Mouse (Mus musculus) stomach, embryonic 14.5 days (tissue): ENCODE results near the gene Adcy6. TPM values are rescaled to one million over a fixed set of nuclear protein-coding genes. Genes with fewer than 3 reads are reported as not detected.

Experiments
- ATAC-seq: fragments of 200-750 bp; cut with Nextera tagmentation; 2 replicates; pipeline ENCODE4 v1.8.0; 2017; ENCODE audit warnings: low read depth, moderate TSS enrichment; ENCODE audit not compliant: insufficient number of reproducible peaks, insufficient read depth, low FRiP score
- H3K27ac ChIP-seq: fragments of 300-500 bp; sonication (generic); 2 replicates; pipeline ENCODE4 v1.5.1; 2014; ENCODE audit warnings: mild to moderate bottlenecking, low read length, moderate library complexity, mixed read lengths
- H3K27me3 ChIP-seq: fragments of 300-500 bp; sonication (generic); 2 replicates; pipeline ENCODE4 v1.6.1; 2014; ENCODE audit warnings: low read length, control low read depth, mixed read lengths; ENCODE audit not compliant: control insufficient read depth, insufficient read depth
- H3K36me3 ChIP-seq: fragments of 300-500 bp; sonication (generic); 2 replicates; pipeline ENCODE4 v1.6.1; 2014; ENCODE audit warnings: mild to moderate bottlenecking, control low read depth, low read length, moderate library complexity, mixed read lengths; ENCODE audit not compliant: control insufficient read depth, insufficient read depth
- H3K4me1 ChIP-seq: fragments of 300-500 bp; sonication (generic); 2 replicates; pipeline ENCODE4 v1.6.1; 2014; ENCODE audit warnings: low read length, control low read depth, mixed read lengths; ENCODE audit not compliant: control insufficient read depth, insufficient read depth
- H3K4me2 ChIP-seq: fragments of 300-500 bp; sonication (generic); replicated peaks from 2 replicates; pipeline ENCODE4 v1.6.1; 2014; ENCODE audit warnings: low read depth, low read length, control low read depth
- H3K4me3 ChIP-seq: fragments of 300-500 bp; sonication (generic); 2 replicates; pipeline ENCODE4 v1.5.1; 2014; ENCODE audit warnings: low read depth, low read length, control low read depth
- H3K9ac ChIP-seq: fragments of 300-500 bp; sonication (generic); replicated peaks from 2 replicates; pipeline ENCODE4 v1.6.1; 2014; ENCODE audit warnings: low read depth, mild to moderate bottlenecking, control low read depth, low read length, moderate library complexity, mixed read lengths
- H3K9me3 ChIP-seq: fragments of 300-500 bp; sonication (generic); 2 replicates; pipeline ENCODE4 v1.6.1; 2016; ENCODE audit warnings: low read depth, low read length, control low read depth; ENCODE audit not compliant: control insufficient read depth
- WGBS: fragments of 180-500 bp; shearing (Covaris S2); extraction: QIAGEN DNeasy Blood & Tissue Kit; methylation state at CpG from one replicate; pipeline ENCODE4 v1.1.7; 2014; 5-methylcytosine and 5-hydroxymethylcytosine counted together
- polyA plus RNA-seq: library from polyadenylated mRNA; unstranded; fragments of >200 nt; fragmentation: Nextera tagmentation; extraction: Ambion mirVana; gene quantifications from 2 replicates; pipeline ENCODE4 v1.2.1, GENCODE M21; 2014

The Adcy6 gene
- polyA plus RNA-seq, 1 experiment from 2014 or later: 23.0 TPM

- Histone ChIP-seq H3K36me3 (no peaks in the 10 kb centered on the region), H3K27ac (no peak overlapping the region), H3K4me2 (no peak overlapping the region), H3K27me3 (no peaks in the 10 kb centered on the region), H3K9ac (no peak overlapping the region), H3K9me3 (no peaks in the 10 kb centered on the region), H3K4me1 (peaks cover 5% of the 10 kb centered on the region; the same call in 1 of the 2 replicates), H3K4me3 (no peak overlapping the region)
- WGBS: 20% methylated on average over 6 of the region's 6 CpGs
- ATAC-seq: no peak
Measured at GRCm38 (mm10) chr15:98622721-98623120, 12.8 kb upstream of the Adcy6 start.

GRCm38 (mm10) chr15:98622199-98622598, 12.3 kb upstream of the Adcy6 start:
- Histone ChIP-seq H3K4me3 (no peak overlapping the region), H3K4me1 (peaks cover 5% of the 10 kb centered on the region; the same call in 1 of the 2 replicates), H3K9ac (no peak overlapping the region), H3K36me3 (no peaks in the 10 kb centered on the region), H3K4me2 (no peak overlapping the region), H3K27ac (no peak overlapping the region), H3K9me3 (no peaks in the 10 kb centered on the region), H3K27me3 (no peaks in the 10 kb centered on the region)
- 7% methylated on average over 7 of the region's 7 CpGs for WGBS
- no peak for ATAC-seq

- Histone ChIP-seq H3K9me3 (no peaks in the 10 kb centered on the region), H3K4me1 (0 out of 2 replicates have a peak, but pooled peaks cover 4% of the 10 kb centered on the region), H3K36me3 (no peaks in the 10 kb centered on the region), H3K4me2 (no peak overlapping the region), H3K4me3 (no peak overlapping the region), H3K9ac (no peak overlapping the region), H3K27me3 (no peaks in the 10 kb centered on the region), H3K27ac (no peak overlapping the region)
- under 1% methylated on average over 12 of the region's 12 CpGs for WGBS
- no peak for ATAC-seq
Measured at GRCm38 (mm10) chr15:98617176-98617537, 7.3 kb upstream of the Adcy6 start.

- Histone ChIP-seq H3K4me1 (0 out of 2 replicates have a peak, but pooled peaks cover 4% of the 10 kb centered on the region), H3K9me3 (no peaks in the 10 kb centered on the region), H3K4me2 (no peak overlapping the region), H3K36me3 (no peaks in the 10 kb centered on the region), H3K27ac (no peak overlapping the region), H3K27me3 (no peaks in the 10 kb centered on the region), H3K9ac (no peak overlapping the region), H3K4me3 (no peak overlapping the region)
- ATAC-seq: no peak
- WGBS: 36% methylated on average over 20 of the region's 20 CpGs
Measured at GRCm38 (mm10) chr15:98616362-98617175, 6.7 kb upstream of the Adcy6 start.

- Histone ChIP-seq H3K27ac (no peak overlapping the region), H3K4me3 (no peak overlapping the region), H3K4me1 (0 out of 2 replicates have a peak, but pooled peaks cover 4% of the 10 kb centered on the region), H3K36me3 (no peaks in the 10 kb centered on the region), H3K9me3 (no peaks in the 10 kb centered on the region), H3K4me2 (no peak overlapping the region), H3K9ac (no peak overlapping the region), H3K27me3 (no peaks in the 10 kb centered on the region)
- 74% methylated on average over 6 of the region's 6 CpGs for WGBS
- no peak for ATAC-seq
Measured at GRCm38 (mm10) chr15:98615751-98616150, 5.9 kb upstream of the Adcy6 start.

- H3K4me1 ChIP-seq: peaks cover 8% of the 10 kb centered on the region
- H3K9me3 ChIP-seq: no peaks in the 10 kb centered on the region
- H3K27ac ChIP-seq: no peak overlapping the region; the same call in 1 of the 2 replicates
- ATAC-seq: no peak
- no peaks in the 10 kb centered on the region for H3K36me3 ChIP-seq
- H3K9ac ChIP-seq: no peak overlapping the region
- WGBS: 53% methylated on average over 6 of the region's 6 CpGs
- no peaks in the 10 kb centered on the region for H3K27me3 ChIP-seq
- H3K4me3 ChIP-seq: no peak overlapping the region
- no peak overlapping the region for H3K4me2 ChIP-seq
Measured at GRCm38 (mm10) chr15:98614971-98615370, 5.1 kb upstream of the Adcy6 start.

- 54% methylated on average over 9 of the region's 9 CpGs for WGBS
- no peak overlapping the region; the same call in 1 of the 2 replicates for H3K27ac ChIP-seq
- H3K9ac ChIP-seq: no peak overlapping the region
- peaks cover 8% of the 10 kb centered on the region for H3K4me1 ChIP-seq
- no peak overlapping the region for H3K4me3 ChIP-seq
- no peaks in the 10 kb centered on the region for H3K9me3 ChIP-seq
- H3K27me3 ChIP-seq: no peaks in the 10 kb centered on the region
- ATAC-seq: no peak
- H3K4me2 ChIP-seq: no peak overlapping the region
- no peaks in the 10 kb centered on the region for H3K36me3 ChIP-seq
Measured at GRCm38 (mm10) chr15:98614551-98614950, 4.7 kb upstream of the Adcy6 start.

GRCm38 (mm10) chr15:98612229-98612628, 2.4 kb upstream of the Adcy6 start:
- ATAC-seq: no peak
- no peaks in the 10 kb centered on the region for H3K36me3 ChIP-seq
- H3K4me1 ChIP-seq: peaks cover 19% of the 10 kb centered on the region
- H3K9me3 ChIP-seq: no peaks in the 10 kb centered on the region
- H3K9ac ChIP-seq: no peak overlapping the region
- H3K27ac ChIP-seq: no peak overlapping the region
- 97% methylated on average over 3 of the region's 3 CpGs for WGBS
- H3K4me3 ChIP-seq: no peak overlapping the region
- no peaks in the 10 kb centered on the region for H3K27me3 ChIP-seq
- no peak overlapping the region for H3K4me2 ChIP-seq
